Mouse (Mus musculus): ENCODE measurements at regions not wholly inside any gene's neighbourhood (a gene's known extent, or its start where the extent isn't known, plus 50 kb on each side); places are given as distances from the start of the nearest gene placed in this dataset.

DNA sequence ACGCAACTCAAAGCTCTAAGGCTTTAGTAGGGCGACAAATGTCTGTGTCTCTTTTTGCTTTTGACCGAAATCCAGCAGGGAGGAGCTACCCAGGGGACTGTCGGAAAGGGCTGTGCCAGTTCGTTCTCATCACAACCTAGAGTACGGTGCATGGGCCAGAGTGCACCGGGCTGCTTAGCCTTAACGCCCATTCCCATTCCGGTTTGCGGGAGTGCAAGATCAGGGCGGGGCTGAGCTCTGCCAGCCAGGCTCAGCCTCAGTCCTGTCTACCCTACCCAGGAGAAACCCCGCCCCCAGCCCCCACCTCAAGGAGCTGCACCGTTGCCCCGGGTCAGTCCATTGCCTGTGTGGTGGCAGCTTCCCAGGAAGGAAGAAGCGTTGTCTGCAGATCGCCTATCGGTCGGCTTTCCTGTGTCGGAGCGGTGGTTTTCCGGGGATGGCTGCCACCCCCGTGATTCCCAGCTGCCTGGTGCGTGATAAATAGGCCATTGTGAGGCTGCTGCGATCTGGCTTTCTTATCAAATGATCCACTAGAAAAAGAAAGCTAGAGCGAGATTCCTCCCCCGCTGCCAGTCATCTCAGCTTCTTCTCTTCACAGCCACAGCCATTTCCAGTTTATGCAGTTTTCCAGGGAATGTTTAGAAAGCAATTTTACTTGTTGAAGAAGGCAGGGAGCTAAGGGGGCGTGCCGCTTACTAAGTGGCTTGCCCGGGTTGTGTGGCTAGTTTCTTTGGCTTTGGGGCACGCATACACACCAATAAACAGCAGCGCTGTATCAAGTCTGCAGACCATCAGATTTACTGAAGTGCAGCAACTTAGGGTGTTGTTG is 187.4 kb upstream of the Ankrd55 start:
- H3K4me1 ChIP-seq (replicated peaks; ENCODE audit: control insufficient read depth, insufficient read depth, low read length) = peaks cover 4% of the 10 kb centered on the region; the same call in 1 of the 2 replicates
- no peak overlapping the region for H3K27ac ChIP-seq (ENCODE audit: low read depth, low read length)
- peak; percentile 90 for ATAC-seq (replicated peaks; ENCODE audit: low FRiP score)

DNA sequence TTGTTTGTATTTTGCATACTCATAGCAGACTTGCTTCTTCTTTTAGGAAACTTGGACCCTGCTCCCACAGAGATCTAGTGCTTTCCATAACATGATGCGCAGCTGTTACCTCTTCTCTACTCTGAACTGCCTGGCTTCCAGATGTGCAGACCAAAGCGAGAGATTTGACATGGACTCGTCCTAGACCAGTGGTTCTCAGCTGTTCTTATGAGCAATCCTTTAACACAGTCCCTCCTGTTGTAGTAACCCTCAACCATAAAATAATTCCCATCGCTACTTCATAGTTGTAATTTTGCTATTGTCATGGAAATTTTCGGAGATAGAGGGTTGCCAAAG is 186.9 kb upstream of the Ankrd55 start:
- Histone ChIP-seq H3K4me1 (replicated peaks; ENCODE audit: control insufficient read depth, insufficient read depth, low read length) (peaks cover 4% of the 10 kb centered on the region; the same call in 1 of the 2 replicates), H3K4me3 (ENCODE audit: low read depth, low read length) (peak overlapping the region; percentile 41), H3K9me3 (ENCODE audit: control insufficient read depth, low read length) (no peaks in the 10 kb centered on the region), H3K36me3 (ENCODE audit: control insufficient read depth, insufficient read depth, low read length) (no peaks in the 10 kb centered on the region), H3K27me3 (ENCODE audit: control insufficient read depth, insufficient read depth, low read length) (no peaks in the 10 kb centered on the region), H3K9ac (ENCODE audit: low read length) (peak overlapping the region; percentile 59; the same call in 1 of the 2 replicates), H3K4me2 (ENCODE audit: low read depth, low read length, severe bottlenecking) (peak overlapping the region; percentile 73), H3K27ac (ENCODE audit: low read depth, low read length) (no peak overlapping the region)
- DNase-seq (ENCODE audit: low spot score) (no peak), ATAC-seq (replicated peaks; ENCODE audit: low FRiP score) (0 out of 2 replicates have a peak, but pooled peaks have one; percentile 19)
- WGBS = 59% methylated on average over 5 of the region's 5 CpGs

More for the DNA sequence above, 187.4 kb upstream of the Ankrd55 start:
- Histone ChIP-seq H3K4me2 (ENCODE audit: low read depth, low read length, severe bottlenecking) (peak overlapping the region; percentile 73), H3K9ac (ENCODE audit: low read length) (peak overlapping the region; percentile 59), H3K4me3 (ENCODE audit: low read depth, low read length) (peak overlapping the region; percentile 41), H3K27me3 (ENCODE audit: control insufficient read depth, insufficient read depth, low read length) (no peaks in the 10 kb centered on the region), H3K36me3 (ENCODE audit: control insufficient read depth, insufficient read depth, low read length) (no peaks in the 10 kb centered on the region), H3K9me3 (ENCODE audit: control insufficient read depth, low read length) (no peaks in the 10 kb centered on the region)
- DNase-seq (ENCODE audit: low spot score) = peak; percentile 81
- WGBS = 3% methylated on average over 31 of the region's 31 CpGs

DNA sequence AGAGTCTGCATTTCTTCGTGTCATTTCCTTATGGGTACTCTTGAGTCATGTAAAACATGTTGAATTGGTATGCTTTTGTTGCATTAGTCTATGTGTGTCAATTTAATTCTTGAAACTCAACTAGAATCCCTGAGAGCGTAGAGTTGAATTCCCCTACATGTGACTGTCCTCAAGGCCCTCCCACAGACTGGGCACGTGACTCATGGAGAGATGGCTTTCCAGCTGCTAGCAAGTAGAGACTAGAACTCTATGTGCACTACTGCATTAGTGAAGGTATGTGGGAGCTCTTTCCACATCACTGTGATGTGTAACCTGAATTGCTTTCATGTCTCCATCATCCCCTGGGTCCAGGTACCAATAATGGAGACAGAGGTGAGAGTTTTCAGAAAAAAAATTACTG is 182.3 kb upstream of the Ankrd55 start:
- WGBS = 88% methylated on average over 3 of the region's 3 CpGs
- no peaks in the 10 kb centered on the region for H3K36me3 ChIP-seq (ENCODE audit: control insufficient read depth, insufficient read depth, low read length)
- no peaks in the 10 kb centered on the region for H3K4me1 ChIP-seq (replicated peaks; ENCODE audit: control insufficient read depth, insufficient read depth, low read length)
- DNase-seq (ENCODE audit: low spot score) = no peak
- H3K9ac ChIP-seq (ENCODE audit: low read length) = no peak overlapping the region
- ATAC-seq (replicated peaks; ENCODE audit: low FRiP score) = no peak
- no peak overlapping the region for H3K4me3 ChIP-seq (ENCODE audit: low read depth, low read length)
- H3K27me3 ChIP-seq (ENCODE audit: control insufficient read depth, insufficient read depth, low read length) = no peaks in the 10 kb centered on the region
- no peaks in the 10 kb centered on the region for H3K9me3 ChIP-seq (ENCODE audit: control insufficient read depth, low read length)
- H3K27ac ChIP-seq (ENCODE audit: low read depth, low read length) = no peak overlapping the region
- no peak overlapping the region for H3K4me2 ChIP-seq (ENCODE audit: low read depth, low read length, severe bottlenecking)

DNA sequence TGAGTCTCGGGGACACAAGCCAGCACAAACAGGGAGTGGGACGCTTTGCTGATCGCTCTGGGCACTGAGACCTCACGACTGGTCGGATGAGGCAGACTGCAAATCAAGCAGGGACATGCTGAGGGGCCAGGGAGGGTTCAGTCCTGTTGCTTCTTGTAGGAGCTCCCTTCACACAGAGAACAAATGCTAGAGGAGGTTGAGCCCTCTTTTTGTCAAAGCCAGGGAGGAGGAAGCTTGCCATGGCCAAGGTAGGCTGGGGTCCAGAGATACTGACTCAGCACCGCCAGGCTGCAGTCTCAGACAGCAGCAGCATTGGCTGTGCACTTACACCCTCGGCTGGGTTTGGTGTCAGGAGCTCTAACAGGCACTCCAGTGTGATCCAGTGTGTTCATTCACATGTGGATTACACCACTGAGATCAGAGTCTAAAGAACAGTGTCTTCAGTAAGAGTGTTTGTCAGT is 173.5 kb upstream of the Ankrd55 start:
- Histone ChIP-seq H3K36me3 (ENCODE audit: control insufficient read depth, insufficient read depth, low read length) (no peaks in the 10 kb centered on the region), H3K4me2 (ENCODE audit: low read depth, low read length, severe bottlenecking) (no peak overlapping the region), H3K27me3 (ENCODE audit: control insufficient read depth, insufficient read depth, low read length) (no peaks in the 10 kb centered on the region), H3K4me3 (ENCODE audit: low read depth, low read length) (no peak overlapping the region), H3K27ac (ENCODE audit: low read depth, low read length) (no peak overlapping the region), H3K9me3 (ENCODE audit: control insufficient read depth, low read length) (no peaks in the 10 kb centered on the region), H3K4me1 (replicated peaks; ENCODE audit: control insufficient read depth, insufficient read depth, low read length) (no peaks in the 10 kb centered on the region), H3K9ac (ENCODE audit: low read length) (no peak overlapping the region)
- no peak for ATAC-seq (replicated peaks; ENCODE audit: low FRiP score)
- WGBS = 84% methylated on average over 7 of the region's 7 CpGs
- DNase-seq (ENCODE audit: low spot score) = no peak

DNA sequence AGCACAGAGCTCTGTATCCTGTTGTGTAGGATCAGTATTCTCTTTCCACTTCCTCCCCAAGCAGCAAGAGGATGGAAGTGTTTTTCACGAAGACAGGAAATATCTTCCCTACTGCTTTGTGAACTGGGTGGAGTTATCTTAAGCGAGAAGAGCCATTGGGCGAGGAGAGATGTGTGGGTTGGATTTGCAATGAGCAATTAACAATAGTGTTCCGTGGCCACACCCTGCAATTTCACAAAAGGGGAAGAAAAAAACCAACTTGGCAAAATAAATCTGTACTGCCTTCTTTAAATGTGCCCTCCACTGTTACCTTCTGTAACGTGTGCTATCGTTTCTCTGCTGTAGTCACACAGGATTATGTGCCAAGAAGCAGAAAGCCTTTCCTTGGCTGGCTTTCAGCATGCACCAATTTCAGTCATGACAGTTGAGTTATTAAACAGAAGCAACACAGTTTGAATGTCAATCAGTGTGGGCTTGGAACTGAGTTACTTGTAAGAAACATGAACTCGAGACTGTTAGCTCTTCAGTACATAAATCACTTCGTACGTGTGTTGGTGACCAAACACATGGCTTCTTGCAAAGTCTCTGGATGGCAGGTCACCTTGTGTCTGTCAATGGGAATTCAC is 172.0 kb upstream of the Ankrd55 start:
- no peak for DNase-seq (ENCODE audit: low spot score)
- H3K4me1 ChIP-seq (replicated peaks; ENCODE audit: control insufficient read depth, insufficient read depth, low read length) = no peaks in the 10 kb centered on the region

DNA sequence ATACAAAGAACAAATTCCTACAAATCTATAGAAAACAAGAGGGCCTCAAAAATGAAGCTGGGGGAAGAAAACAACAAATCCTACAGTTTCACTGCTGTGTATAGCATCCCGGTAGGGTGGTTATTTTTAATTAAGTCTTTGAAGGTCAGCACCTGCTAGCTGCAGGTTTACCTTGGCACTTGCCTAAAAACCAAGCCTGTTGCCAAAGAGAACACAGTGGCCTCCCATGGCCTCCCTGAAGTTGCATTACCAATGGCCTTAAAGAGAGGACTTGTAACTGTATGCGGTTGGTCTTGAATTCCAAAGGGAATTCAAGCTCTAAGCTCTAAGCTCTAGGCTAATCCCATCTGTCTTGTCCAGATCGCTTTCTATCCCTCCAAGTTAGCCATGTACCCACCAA is 169.7 kb upstream of the Ankrd55 start:
- Histone ChIP-seq H3K27ac (ENCODE audit: low read depth, low read length) (no peak overlapping the region), H3K4me3 (ENCODE audit: low read depth, low read length) (no peak overlapping the region), H3K36me3 (ENCODE audit: control insufficient read depth, insufficient read depth, low read length) (no peaks in the 10 kb centered on the region), H3K9ac (ENCODE audit: low read length) (no peak overlapping the region), H3K4me2 (ENCODE audit: low read depth, low read length, severe bottlenecking) (no peak overlapping the region), H3K9me3 (ENCODE audit: control insufficient read depth, low read length) (no peaks in the 10 kb centered on the region), H3K4me1 (replicated peaks; ENCODE audit: control insufficient read depth, insufficient read depth, low read length) (no peaks in the 10 kb centered on the region), H3K27me3 (ENCODE audit: control insufficient read depth, insufficient read depth, low read length) (no peaks in the 10 kb centered on the region)
- WGBS = 92% methylated on average over 3 of the region's 3 CpGs
- DNase-seq (ENCODE audit: low spot score) (no peak), ATAC-seq (replicated peaks; ENCODE audit: low FRiP score) (no peak)

More for the DNA sequence above, 172.0 kb upstream of the Ankrd55 start:
- no peak for ATAC-seq (replicated peaks; ENCODE audit: low FRiP score)
- Histone ChIP-seq H3K9me3 (ENCODE audit: control insufficient read depth, low read length) (no peaks in the 10 kb centered on the region), H3K27ac (ENCODE audit: low read depth, low read length) (no peak overlapping the region), H3K4me2 (ENCODE audit: low read depth, low read length, severe bottlenecking) (no peak overlapping the region), H3K36me3 (ENCODE audit: control insufficient read depth, insufficient read depth, low read length) (no peaks in the 10 kb centered on the region), H3K27me3 (ENCODE audit: control insufficient read depth, insufficient read depth, low read length) (no peaks in the 10 kb centered on the region), H3K4me3 (ENCODE audit: low read depth, low read length) (no peak overlapping the region), H3K9ac (ENCODE audit: low read length) (no peak overlapping the region)
- WGBS = 86% methylated on average over 9 of the region's 9 CpGs

DNA sequence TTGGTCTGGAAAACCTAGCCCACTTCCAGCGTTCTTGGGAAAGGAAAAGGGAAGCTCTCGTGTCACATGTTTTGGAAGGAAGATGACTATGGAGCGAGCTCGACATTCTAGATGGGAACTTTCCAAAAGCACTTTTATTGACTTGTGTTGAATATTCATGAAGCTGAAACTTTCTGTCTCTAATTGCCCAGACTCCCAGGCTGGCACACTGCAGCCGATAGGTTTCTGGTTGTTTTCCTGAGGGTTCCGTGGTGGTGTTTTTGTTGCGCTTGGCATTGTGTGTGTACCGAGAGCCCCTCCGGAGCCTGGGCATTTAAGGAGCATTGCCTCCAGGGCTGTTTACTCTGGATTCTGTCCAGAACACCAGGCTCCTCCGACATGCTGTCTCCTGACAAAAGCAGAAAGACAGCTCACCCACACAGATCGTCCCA is 168.6 kb upstream of the Ankrd55 start:
- Histone ChIP-seq H3K9me3 (ENCODE audit: control insufficient read depth, low read length) (no peaks in the 10 kb centered on the region), H3K27ac (ENCODE audit: low read depth, low read length) (no peak overlapping the region), H3K4me1 (replicated peaks; ENCODE audit: control insufficient read depth, insufficient read depth, low read length) (no peaks in the 10 kb centered on the region), H3K36me3 (ENCODE audit: control insufficient read depth, insufficient read depth, low read length) (no peaks in the 10 kb centered on the region), H3K4me3 (ENCODE audit: low read depth, low read length) (no peak overlapping the region), H3K4me2 (ENCODE audit: low read depth, low read length, severe bottlenecking) (no peak overlapping the region), H3K9ac (ENCODE audit: low read length) (no peak overlapping the region), H3K27me3 (ENCODE audit: control insufficient read depth, insufficient read depth, low read length) (no peaks in the 10 kb centered on the region)
- no peak for ATAC-seq (replicated peaks; ENCODE audit: low FRiP score)
- no peak for DNase-seq (ENCODE audit: low spot score)
- 59% methylated on average over 11 of the region's 11 CpGs for WGBS

DNA sequence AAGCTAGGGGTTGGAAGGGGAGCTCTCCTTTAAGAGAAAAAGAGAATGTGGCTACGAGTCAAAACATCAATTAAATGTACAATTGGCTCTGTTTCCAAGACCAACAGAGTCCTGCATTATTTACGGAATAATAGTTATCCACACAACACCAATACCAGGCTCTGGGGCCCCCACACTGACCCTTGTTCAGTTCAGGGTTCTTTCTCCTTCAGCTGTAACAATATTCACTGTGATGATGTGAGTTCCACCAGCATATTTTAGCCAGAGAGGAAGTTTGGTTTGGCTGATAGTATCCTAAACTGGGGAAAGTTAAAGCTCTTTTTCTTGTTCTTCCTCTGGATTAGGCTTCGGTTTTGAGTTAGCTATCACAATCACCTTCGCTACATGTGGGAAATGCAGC is 167.9 kb upstream of the Ankrd55 start:
- no peaks in the 10 kb centered on the region for H3K9me3 ChIP-seq (ENCODE audit: control insufficient read depth, low read length)
- no peaks in the 10 kb centered on the region for H3K27me3 ChIP-seq (ENCODE audit: control insufficient read depth, insufficient read depth, low read length)
- H3K4me3 ChIP-seq (ENCODE audit: low read depth, low read length) = no peak overlapping the region
- no peaks in the 10 kb centered on the region for H3K36me3 ChIP-seq (ENCODE audit: control insufficient read depth, insufficient read depth, low read length)
- no peak overlapping the region for H3K27ac ChIP-seq (ENCODE audit: low read depth, low read length)
- H3K9ac ChIP-seq (ENCODE audit: low read length) = no peak overlapping the region
- no peak for ATAC-seq (replicated peaks; ENCODE audit: low FRiP score)
- no peak overlapping the region for H3K4me2 ChIP-seq (ENCODE audit: low read depth, low read length, severe bottlenecking)
- 62% methylated on average over 4 of the region's 4 CpGs for WGBS
- DNase-seq (ENCODE audit: low spot score) = no peak
- no peaks in the 10 kb centered on the region for H3K4me1 ChIP-seq (replicated peaks; ENCODE audit: control insufficient read depth, insufficient read depth, low read length)
